Mouse (Mus musculus) spleen, embryonic (tissue): ENCODE results near the gene Vmn2r21.
"Not testable (repeated sequence)": the region's sequence is repeated elsewhere in the genome, so short reads cannot be mapped to it uniquely, and the experiment has no call there.

ENCODE experiments used
- CTCF ChIA-PET: fragments of 350-600 bp; sonication (Branson Sonifier 250); formaldehyde crosslinking; loops from one replicate; lab custom pipeline; 2022; lab: Charles Lee

The Vmn2r21 gene

DNA sequence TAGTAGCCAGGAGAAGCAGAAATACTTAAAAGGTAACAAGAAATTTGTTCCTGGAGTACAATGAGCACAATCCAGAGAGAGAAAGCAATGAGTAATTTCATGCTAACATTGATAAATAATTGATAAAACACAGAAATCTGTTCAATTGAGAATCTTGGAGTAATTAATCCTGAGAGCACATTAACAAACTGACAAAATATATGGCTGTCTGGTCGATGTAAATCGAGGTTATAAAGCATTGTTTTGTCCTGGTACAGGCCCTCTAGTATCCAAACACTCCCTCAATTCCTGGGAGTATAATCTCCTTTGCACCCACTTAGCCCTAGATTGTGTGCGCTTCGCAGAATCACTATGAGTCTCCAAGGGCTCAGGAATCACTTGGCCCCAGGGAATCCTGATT is at the start of gene Vmn2r21:
TSS of gene Vmn2r21 (minus strand) at position 101 of the 400 bp plus-strand sequence.
- CTCF ChIA-PET, result not testable (repeated sequence)

DNA sequence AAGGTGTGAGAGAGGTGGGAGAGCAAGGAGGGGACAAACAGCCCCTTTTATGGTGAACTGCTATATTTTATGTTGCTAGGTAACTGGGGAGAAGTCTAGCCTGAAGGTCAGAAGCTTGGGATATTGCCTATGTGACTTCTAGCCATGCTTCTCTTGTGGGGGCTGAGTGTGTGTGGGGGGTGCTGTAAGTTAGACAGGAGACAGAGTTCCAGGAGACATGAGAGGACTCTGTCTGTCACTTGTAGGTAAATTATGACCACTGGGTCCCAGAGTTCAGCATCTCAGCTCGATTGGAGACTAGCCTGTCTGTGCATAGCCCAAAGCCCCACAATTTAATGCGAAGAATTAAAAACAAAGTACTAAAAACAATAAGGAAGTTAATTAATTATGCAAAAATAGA is 41.5 kb upstream of the Vmn2r21 start:
- CTCF ChIA-PET, result not testable (repeated sequence)

DNA sequence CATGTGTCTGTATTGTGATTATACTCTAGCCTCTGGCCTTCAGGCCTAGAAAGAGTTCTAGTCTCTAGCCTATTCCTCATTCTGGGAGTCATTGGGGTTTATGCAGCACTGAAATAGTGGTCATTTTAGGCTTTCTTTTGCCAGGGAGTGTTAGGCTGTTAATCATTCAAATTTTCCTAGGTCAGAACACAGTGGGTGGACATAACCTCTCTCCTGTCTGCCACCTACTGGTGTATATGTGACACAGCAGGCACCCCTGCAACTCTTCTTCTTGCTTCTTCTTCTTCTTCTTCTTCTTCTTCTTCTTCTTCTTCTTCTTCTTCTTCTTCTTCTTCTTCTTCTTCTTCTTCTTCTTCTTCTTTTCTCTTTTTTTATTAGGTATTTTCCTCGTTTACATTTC is 6.5 kb upstream of the Vmn2r21 start:
- CTCF ChIA-PET, result not testable (repeated sequence)

- CTCF ChIA-PET, result not testable (repeated sequence)
Measured at GRCm38 (mm10) chr6:123522263-123523011, 10.8 kb downstream of the Vmn2r21 start.

DNA sequence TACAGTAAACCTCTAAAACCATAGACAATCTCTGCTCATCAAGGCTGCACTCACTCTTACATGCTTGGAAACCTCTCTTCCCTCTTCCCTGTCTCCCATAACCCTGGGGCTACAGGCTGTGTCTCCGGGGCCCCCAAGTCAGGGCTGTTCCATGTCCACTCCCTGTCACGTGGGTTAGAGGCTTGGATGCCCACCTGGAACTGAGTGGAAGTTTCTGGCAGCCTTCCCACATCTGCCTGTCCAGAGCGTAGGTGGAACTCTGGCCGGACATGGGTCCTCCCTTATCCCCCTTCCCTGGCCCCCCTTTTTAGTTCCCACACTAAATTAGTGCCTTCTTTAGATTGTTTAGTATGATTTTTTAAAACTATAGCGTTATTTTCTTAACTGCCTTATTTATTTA is 60.2 kb downstream of the Vmn2r21 start:
- CTCF ChIA-PET, result not testable (repeated sequence)

GRCm38 (mm10) chr6:123472458-123472987 is 60.7 kb downstream of the Vmn2r21 start:
- CTCF ChIA-PET, result not testable (repeated sequence)

DNA sequence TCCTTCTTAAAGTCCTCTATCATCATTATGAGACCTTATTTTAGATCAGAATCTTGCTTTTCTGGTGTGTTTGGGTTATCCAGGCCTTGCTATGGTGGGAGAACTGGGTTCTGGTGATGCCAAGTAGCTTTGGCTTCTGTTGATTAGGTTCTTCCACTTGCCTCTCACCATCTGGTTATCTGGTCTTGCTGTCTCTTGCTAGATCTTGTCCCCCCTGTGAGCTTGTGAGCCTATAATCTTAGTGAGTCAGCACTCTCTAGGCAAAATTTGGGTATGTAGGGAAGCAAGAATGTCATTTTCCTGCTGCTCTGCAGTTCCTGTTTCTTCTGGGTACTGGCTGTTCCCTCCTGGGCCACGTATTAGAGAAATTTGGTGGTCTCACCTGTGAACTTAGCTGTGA is 64.6 kb downstream of the Vmn2r21 start:
- CTCF ChIA-PET, result not testable (repeated sequence)
